Mouse (Mus musculus) heart, adult 8-10 months (tissue): Measurements from ENCODE around the gene Srarp. TPM values are rescaled to one million over a fixed set of nuclear protein-coding genes. Genes with fewer than 3 reads are reported as not detected.

Source experiments
- DNase-seq: peaks from one replicate; pipeline ENCODE4 v3.0.0; 2022; ENCODE audit warnings: low spot score
- total RNA-seq, 4 experiments: library from RNA; stranded (reverse); gene quantifications; 2 replicates each; pipeline ENCODE4 v1.2.4; 2022

The Srarp gene
- total RNA-seq, 4 experiments from 2014 or later: 0.82 to 1.5 (median 0.93) TPM

- peak; percentile 39 for DNase-seq
Observed at GRCm38 (mm10) chr4:141458236-141458635, 22.3 kb upstream of the Srarp start.

GRCm38 (mm10) chr4:141456193-141456938, 20.5 kb upstream of the Srarp start:
- DNase-seq: no peak

DNA sequence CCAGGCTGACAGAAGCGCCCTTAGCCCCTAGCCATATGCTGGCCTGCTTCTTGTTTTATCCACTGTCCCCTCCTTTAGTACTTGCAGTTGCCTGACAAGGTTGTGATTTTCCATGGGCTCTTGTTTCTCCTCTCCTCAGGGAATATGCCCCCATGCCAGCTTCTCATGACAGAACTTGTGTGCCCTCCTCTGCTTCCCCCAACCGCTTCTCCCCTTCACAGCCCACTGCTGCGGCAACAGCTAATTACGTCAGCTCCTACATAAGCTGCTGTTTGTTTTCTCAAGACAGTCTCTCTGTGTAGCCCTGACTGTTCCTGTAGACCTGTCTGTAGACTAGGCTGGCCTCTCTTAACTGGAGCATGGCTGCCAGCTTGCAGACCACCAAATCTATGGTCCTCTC, 19.6 kb upstream of the Srarp start:
- DNase-seq: no peak

DNA sequence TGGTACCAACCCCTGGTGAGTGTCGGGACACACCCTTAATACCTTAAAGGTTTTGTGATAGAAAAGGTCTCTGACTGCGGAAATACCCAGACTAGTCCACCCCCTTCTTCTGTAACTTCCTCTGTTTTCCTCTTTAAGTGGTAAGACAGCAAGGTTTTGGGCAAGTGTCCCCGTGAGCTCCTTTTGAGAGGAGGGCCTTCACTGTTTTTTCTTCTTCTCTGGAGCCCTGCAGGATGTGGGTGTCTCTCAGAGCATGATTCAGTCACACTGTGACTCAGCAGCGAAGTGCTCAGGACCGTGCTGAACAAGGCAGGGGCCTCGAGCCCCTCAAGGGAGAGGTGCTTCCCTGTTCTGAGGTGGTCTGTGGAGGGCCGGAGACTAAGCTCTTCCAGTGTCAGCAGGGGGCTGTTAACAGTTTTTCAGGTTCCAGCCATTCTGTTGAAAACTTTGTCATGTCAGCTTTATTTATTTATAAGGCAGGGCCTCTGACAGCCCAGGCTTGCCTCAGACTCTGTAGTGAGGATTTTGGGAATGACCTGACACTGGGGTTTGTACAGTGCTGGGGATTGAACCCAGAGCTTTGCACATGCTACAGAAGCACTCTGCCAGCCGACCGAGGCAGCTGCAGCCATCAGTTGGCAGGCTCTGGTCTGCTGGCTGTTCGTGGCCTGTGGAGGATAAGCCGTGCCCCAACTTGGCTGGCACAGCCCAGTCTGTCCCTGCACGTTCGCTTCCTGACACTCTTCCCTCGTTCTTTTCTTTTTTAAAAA, 18.9 kb upstream of the Srarp start:
- no peak for DNase-seq

DNA sequence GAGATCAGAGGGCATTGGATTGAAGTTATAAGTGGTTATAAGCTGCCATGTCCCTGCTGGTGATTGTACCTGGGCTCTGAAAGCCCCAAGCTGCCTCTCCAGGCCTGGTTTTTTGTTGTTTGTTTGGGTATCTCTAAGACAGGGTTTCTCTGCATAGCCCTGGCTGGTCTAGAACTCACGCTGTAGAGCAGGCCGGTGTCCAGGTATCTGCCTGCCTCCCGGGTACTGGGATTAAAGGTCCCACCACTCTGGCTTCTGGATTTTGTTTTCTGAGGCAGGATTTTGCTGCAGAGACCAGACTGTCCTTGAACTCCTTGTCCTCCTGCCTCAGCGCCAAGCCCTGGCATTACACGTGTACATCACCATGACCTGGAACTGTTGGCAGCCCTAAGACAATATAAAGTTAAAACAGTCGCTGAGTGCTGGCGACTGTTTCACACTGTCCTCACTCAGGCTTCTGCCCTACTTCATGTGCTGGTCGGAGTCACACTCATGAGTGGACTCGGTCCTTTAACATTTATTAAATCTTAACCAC, 16.1 kb upstream of the Srarp start:
- DNase-seq: no peak

- DNase-seq: no peak
Observed at GRCm38 (mm10) chr4:141451251-141451650, 15.3 kb upstream of the Srarp start.

- DNase-seq: no peak
Observed at GRCm38 (mm10) chr4:141446211-141446610, 10.3 kb upstream of the Srarp start.

DNA sequence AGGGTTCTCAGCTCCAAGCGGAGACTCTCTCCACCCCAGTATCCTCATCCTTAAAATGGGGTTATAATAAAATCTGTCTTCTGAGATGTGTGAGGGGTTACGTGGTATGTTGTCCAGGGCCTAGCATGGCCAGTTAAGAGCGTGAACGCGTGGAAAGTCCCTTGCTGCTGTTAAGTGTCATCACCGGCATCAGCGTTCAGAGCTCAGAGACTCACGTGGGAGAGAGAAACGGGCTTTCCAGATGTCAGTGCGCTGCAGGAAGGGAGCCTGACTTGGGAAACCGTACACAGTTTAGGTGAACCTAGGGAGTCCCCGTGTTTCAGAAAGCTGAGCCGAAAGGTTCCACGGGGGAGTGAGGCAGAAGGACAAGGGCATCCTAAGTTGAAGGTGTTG, 9.4 kb upstream of the Srarp start:
- no peak for DNase-seq

DNA sequence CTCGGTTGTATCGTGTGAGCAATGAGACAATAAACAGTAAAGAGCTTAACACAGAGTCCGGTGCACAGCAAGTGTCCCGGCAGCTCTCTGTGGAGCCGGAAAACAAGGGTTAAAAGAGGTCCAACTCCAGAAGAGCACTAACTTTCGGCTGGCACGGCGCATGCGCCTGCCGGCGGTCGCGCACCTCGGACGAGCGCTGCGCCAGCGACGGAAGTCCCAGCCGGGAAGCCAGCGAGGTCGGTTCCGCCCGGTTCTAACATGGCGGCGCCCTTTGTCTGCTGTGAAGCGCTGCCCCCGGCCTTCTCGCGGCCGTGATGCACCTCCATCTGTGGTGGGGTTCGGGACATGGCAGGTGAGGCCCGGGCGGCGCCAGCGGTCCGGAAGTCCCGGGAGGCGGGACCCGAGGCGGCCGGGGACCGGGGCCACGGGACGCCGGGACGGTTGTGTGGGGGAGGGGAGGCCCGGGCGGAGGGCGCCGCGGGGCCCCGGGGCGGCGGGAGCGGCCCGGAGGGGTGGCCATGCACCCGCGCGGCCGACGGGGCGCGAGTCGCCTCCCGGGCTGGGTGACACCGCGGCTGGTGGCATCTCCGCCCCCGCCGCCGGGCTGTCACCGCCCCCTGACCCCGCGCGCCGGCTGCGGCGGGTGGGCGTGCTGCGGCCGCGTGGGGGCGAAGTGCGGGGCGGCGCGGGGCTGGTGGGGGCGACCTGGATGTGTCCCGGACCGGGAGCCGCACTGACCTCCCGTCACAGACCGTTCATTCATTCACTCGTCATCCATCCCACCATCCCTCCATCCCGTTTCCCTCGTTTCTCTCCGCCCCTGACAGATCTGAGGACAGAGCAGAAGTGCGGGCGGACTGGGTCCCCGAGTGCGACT, 8.8 kb upstream of the Srarp start, which contains the start of gene Zbtb17:
Zbtb17 (plus strand) TSS at position 204 of the 877 bp plus-strand sequence.
- DNase-seq: peak; percentile 80

DNA sequence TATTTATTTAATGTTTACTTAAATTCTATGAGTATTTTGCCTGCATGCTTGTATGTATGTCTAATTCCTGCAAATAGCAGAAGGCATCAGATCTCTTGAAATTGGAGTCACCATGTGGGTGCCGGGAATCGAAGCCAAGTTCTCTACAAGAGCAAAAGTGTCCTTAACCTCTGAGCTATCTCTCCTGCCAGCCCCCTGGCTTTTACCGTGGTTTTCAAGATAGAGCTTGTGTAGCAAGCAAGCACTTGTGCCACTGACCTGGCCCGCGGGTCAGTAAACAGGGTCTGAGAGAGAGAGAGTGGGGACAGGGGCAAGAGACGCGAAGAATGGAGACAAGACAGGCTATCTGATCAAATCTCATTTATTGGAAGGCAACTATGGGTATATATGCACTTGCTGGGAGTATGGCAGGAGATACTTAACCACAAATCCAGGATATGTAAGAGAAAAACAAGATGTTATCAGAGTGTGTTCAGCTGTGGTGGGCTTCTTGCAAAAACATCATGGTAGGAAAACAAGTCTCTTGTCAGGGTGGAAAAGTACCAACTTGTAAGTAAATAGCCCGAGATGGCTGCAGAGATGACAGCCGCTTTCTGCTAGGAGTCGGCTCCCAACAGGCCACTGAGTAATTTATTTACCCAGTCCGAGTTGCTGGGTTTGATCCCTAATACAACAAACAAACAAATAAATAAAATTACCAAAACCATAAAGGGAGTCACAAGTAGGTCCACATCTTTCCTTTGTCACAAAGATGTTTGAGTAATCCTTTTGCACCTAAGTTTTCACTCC, 7.9 kb upstream of the Srarp start:
- DNase-seq: no peak

DNA sequence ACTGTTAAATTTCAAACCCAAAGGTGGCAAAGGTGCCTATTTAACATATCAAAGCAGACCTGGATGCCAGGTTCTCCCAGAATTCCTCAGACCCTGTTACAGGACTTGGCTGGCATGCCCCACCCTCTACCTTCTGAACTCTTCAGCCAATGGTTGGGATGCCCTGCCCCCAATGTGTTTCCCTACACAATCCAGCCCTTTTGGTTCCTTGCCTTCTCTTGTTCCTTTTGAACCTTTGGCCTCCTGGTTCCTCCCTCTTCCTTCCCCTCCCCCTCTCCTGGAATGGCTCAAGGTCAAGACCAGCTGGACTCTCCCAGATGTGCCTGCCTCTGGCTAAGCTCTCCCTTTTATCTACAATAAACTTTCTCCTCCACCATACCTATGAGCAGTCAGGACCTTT, 5.0 kb upstream of the Srarp start:
- DNase-seq: no peak

DNA sequence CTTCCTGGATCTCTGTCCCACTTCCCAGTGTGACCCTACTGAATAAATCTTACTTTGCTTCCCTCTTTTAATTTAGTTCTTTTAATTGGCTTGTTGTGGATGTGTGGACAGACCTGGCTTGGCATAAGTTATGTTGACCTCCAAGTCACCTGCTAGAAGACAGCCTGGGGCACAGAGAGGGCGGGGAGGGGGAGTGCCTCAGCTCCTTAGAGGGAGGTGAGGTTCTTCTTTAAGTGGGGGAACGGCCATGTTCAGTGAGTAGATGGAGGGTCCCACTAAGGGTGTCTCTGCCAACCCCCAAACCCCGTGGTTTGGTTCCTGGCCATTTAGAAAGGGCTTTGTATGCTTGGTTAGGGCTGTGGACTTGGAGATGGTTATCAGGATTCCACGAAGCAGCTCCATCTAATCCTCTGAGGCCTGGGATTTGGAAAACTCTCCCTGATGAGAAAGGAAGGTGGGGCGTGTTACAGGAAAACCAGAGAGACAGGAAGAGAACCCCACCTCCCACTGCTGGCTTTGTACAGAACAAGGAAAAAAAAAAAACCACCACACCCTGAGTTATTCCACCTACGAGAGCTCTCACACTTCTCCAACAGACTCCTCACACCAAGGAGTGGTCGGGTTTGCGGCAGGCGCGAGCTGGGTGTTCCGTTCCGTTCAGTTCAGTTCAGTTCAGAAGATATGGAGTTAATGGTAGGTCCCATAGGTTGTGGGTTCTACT, 3.3 kb upstream of the Srarp start:
- no peak for DNase-seq

- DNase-seq: no peak
Observed at GRCm38 (mm10) chr4:141433191-141433590, 2.7 kb downstream of the Srarp start.

DNA sequence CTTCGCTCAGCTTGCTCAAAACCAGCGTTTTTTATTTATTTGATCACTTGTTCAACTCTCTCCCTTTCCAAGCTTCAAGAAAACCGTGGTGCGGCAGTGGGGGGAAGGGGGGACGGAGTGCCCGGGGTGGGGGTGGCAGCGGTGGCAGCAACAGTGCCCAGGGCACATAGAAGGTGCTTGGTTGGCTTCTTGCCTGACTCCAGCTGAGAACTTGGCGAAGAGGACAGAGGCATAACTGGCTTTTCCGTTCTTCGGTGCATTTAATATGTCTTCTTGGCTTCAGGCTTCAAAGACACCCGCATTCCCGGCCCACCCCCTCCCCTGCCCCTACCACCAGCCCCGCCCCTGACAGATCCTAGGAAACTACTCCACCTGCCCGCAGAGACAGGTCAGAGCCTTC, 3.2 kb downstream of the Srarp start:
- DNase-seq: no peak

DNA sequence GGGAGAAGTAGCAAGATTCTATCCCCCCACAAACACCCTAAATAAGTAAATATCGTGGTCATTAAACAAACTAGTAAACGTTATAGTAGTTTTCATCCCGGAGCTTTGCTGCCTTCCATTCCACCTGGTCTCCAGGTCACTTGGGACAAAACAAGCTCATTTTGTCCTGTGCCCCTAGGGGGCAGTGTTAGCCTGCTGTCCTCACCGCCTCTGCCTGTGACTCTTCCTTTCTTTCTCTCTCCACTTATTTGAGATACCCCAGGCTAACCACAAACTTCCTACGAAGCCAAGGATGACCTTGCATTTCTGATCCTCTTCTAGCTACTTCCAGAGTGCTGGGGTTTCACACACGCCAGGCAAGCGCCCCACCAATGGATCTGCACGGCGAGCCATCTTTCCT, 4.9 kb downstream of the Srarp start:
- no peak for DNase-seq

- no peak for DNase-seq
Observed at GRCm38 (mm10) chr4:141429847-141430246, 6.1 kb downstream of the Srarp start.

DNA sequence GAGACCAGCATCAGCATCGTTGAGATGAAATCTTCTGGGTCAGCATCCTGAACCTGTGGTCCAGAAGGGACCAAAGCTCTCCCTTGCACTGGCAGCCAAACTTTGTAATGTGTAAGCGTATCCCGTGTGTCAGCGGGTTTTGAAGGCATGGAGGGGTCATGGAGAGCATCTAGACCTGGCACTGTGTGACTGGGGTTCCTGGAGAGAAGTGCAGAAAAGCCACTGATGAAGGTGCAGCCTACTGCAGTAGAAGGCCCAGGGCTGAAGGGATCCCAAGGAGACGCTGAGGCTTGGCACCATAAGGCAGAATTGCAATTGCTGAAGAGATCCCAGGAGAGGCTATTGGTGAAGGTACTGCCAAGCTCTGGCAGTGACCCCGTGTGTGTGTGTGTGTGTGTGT, 6.5 kb downstream of the Srarp start:
- DNase-seq: no peak

DNA sequence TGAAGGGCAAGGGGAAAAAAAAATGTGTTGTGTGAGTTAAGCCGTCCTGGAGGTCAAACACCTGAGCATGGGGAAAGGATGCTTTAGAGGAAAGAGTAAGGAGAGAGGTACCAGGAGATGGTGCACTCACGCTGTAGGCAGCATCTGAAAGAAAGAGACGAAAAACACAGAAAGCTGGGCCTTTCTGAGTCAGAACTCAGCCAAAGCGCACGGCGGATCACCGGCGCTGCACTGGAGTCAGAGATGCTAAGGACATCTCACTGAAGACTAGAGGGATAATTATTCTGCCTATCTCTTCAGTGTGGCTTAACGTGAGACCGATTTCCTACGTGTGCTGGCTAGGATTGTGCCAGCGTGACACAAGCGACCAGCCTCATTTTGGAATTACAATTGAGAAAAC, 8.0 kb downstream of the Srarp start:
- no peak for DNase-seq

DNA sequence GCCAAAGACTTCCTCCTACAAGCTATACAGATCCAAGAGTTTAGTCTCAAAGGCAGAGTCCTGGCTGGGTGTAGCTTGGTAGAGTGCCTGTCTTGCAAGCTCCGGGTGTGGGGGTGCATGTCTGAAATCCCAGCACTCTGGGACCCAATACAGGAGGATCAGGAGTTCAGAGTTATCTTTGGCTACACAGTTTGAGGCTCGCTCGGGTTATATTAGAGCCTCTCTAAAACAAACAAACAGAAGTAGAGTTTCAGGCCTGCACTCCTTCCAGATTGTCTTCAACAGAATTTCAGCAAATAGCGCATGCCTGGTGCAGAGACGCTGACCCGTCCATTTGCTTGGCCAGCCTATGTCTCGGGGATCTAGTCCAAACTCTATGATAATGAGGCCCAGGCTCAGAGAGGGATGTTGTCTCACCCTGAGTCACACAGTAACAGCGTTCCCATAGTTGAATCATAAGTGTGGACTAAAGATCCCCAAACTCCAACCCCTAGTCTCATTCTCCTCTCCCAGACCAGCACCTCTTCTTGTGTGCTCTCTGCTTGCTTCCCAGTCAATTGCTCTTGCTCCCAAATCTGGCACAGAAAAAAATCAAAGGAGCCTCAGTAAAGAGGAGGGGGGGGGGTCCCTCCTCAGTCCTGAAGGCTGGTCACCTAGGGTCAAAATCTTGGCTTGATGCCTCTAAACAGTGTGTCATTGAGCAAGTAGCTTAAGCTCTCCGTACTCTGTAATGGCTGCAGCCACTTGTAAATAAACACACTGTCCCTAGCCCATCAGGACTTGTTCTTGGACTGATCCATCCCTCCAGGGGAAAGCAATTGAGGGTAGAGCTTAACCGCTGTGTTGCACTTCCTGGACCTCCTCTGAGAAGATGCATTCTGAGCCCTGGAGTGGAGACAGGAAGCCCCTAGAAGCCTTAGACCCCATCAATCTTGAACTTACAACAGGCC, 8.8 kb downstream of the Srarp start:
- DNase-seq: no peak
